Mouse (Mus musculus) neural tube, embryonic 14.5 days (tissue): ENCODE results near the gene Nhp2. TPM values are rescaled to one million over a fixed set of nuclear protein-coding genes. Genes with fewer than 3 reads are reported as not detected.

Experiments used
- ATAC-seq: fragments of 200-750 bp; cut with Nextera tagmentation; 2 replicates; pipeline ENCODE4 v1.8.0; 2017; ENCODE audit warnings: low read depth, mild to moderate bottlenecking, moderate TSS enrichment, moderate library complexity
- H3K27ac ChIP-seq: fragments of 300-500 bp; sonication (generic); 2 replicates; pipeline ENCODE4 v1.5.1; 2014; ENCODE audit warnings: low read depth, mild to moderate bottlenecking, control low read depth, low read length, moderate library complexity, mixed read lengths
- H3K27me3 ChIP-seq: fragments of 300-500 bp; sonication (generic); 2 replicates; pipeline ENCODE4 v1.6.1; 2014; ENCODE audit warnings: low read length; ENCODE audit not compliant: control insufficient read depth, insufficient read depth
- H3K36me3 ChIP-seq: fragments of 300-500 bp; sonication (generic); 2 replicates; pipeline ENCODE4 v1.6.1; 2014; ENCODE audit warnings: low read length, mixed read lengths; ENCODE audit not compliant: control insufficient read depth, insufficient read depth
- H3K4me1 ChIP-seq: fragments of 300-500 bp; sonication (generic); 2 replicates; pipeline ENCODE4 v1.6.1; 2014; ENCODE audit warnings: low read length; ENCODE audit not compliant: control insufficient read depth, insufficient read depth
- H3K4me2 ChIP-seq: fragments of 300-500 bp; sonication (generic); 2 replicates; pipeline ENCODE4 v1.6.1; 2014; ENCODE audit warnings: mild to moderate bottlenecking, low read depth, low read length, control low read depth
- H3K4me3 ChIP-seq: fragments of 300-500 bp; sonication (generic); 2 replicates; pipeline ENCODE4 v1.5.1; 2014; ENCODE audit warnings: low read depth, low read length, control low read depth, mixed read lengths
- H3K9ac ChIP-seq: fragments of 300-500 bp; sonication (generic); replicated peaks from 2 replicates; pipeline ENCODE4 v1.6.1; 2014; ENCODE audit warnings: low read depth, mild to moderate bottlenecking, control low read depth, low read length, mixed read lengths
- H3K9me3 ChIP-seq: fragments of 300-500 bp; sonication (generic); 2 replicates; pipeline ENCODE4 v1.6.1; 2016; ENCODE audit warnings: low read length; ENCODE audit not compliant: control insufficient read depth
- WGBS: fragments of 180-500 bp; shearing (Covaris S2); extraction: QIAGEN DNeasy Blood & Tissue Kit; methylation state at CpG from one replicate; pipeline ENCODE4 v1.1.7; 2014; 5-methylcytosine and 5-hydroxymethylcytosine counted together
- polyA plus RNA-seq: library from polyadenylated mRNA; unstranded; fragments of >200 nt; fragmentation: Nextera tagmentation; extraction: Ambion mirVana; gene quantifications from 2 replicates; pipeline ENCODE4 v1.2.1, GENCODE M21; 2014

Gene Nhp2
- 104 and 112 TPM in 2 replicates for polyA plus RNA-seq

DNA sequence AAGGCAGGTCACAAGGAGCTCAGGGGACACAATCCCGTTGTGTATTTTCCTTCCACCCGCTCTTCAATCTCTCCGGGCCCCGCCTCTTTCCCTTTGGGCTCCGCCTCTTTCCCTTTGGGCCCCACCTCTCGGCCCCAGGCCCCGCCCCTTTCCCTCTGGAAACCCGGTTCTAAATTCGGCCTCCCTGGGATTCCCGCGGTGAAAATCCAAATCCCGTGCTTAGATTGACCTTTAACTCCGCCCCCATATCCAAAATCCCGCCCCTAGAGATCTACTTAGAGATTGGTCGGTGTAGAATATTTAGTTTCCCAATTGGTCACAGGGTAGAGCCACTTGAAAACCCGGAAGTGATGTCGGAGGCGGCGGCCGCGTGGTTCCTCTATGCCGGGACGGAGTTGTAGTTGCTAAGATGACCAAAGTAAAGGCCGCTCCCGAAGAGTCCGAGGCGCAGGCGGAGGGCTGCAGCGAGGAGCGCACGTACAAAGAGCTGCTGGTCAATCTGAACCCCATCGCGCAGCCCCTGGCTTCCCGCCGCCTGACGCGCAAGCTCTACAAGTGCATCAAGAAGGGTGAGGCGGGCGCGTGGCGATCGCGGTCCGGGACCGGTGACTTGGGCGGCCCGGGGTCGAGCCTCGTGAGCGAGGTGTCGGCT, at the start of gene Nhp2:
TSS of gene Nhp2 (plus strand) at position 327 of the 652 bp plus-strand sequence.
- Histone ChIP-seq H3K36me3 (peaks cover 26% of the 10 kb centered on the region), H3K4me3 (peak within 1 kb of the TSS; percentile 75), H3K9me3 (no peaks in the 10 kb centered on the region), H3K27me3 (no peaks in the 10 kb centered on the region), H3K4me1 (peaks cover 10% of the 10 kb centered on the region), H3K4me2 (peak within 1 kb of the TSS; percentile 91), H3K27ac (peak within 1 kb of the TSS; percentile 16; the same call in 1 of the 2 replicates), H3K9ac (peak within 1 kb of the TSS; percentile 67)
- under 1% methylated on average over 51 of the region's 51 CpGs for WGBS
- peak; percentile 95 for ATAC-seq

DNA sequence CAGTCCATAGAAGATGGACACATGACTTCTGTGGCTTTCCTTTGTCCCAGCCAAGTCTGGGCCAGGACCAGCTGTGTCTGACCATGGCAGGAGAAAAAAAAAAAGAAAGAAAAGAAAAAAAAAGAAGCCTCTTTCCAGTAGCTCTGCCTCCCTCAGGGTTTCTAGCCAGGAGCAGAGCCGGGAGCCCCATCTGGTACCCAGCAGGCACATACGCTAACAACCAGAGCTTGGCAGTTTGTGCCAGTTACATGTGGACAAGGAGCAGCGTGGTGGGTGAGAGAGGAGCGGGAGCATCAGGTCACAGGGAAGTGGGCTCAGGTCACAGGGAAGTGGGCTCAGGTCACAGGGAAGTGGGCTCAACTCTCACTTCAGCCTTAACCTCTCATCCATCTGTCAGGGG, 43.1 kb upstream of the Nhp2 start:
- Histone ChIP-seq H3K9ac (no peak overlapping the region), H3K27ac (no peak overlapping the region), H3K9me3 (no peaks in the 10 kb centered on the region), H3K36me3 (no peaks in the 10 kb centered on the region), H3K27me3 (no peaks in the 10 kb centered on the region), H3K4me3 (no peak overlapping the region), H3K4me2 (no peak overlapping the region), H3K4me1 (no peaks in the 10 kb centered on the region)
- WGBS = 61% methylated on average over 4 of the region's 4 CpGs
- ATAC-seq = no peak

DNA sequence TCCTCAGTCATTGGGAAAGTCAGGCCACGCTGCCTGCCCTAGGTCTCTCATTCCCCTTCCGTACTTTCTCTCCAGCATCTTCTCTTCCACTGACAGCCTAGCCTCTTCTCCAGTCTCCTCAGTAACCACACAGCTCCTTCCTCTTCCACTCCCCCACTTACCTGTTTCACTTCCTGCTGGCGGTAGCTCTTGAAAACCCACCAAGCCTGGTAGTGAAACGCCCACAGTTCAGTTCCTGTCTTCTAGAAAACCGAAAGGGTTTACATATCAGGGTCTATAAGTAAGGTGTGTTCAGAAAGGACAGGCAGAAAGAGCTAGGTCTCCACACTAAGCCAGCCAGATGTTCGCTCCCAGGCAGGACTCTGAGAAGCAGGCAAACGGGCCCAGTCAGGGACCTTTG, 41.9 kb upstream of the Nhp2 start:
- 92% methylated on average over 7 of the region's 7 CpGs for WGBS
- no peaks in the 10 kb centered on the region for H3K27me3 ChIP-seq

DNA sequence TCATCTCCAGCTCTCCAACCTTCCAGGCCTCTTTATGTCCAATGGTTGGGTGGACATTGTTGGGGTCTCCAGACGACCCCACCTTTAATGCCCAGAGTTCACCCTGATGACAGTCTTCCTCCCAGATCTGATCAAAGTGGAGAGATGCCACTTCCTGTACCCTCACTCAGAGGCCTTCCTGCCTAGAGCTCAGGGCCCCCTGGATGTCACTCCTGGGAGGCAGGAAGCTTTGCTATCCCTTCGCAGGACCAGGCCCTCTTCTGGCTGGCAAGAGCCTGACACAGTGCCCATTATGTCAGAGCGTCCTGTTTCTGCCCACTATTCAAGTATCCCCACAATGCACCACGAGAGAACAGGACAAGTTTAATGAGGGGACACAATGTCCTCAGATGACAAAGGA, 40.5 kb upstream of the Nhp2 start:
- Histone ChIP-seq H3K36me3 (no peaks in the 10 kb centered on the region), H3K9me3 (no peaks in the 10 kb centered on the region), H3K4me1 (0 out of 2 replicates have a peak, but pooled peaks cover 4% of the 10 kb centered on the region), H3K27me3 (no peaks in the 10 kb centered on the region), H3K4me3 (no peak overlapping the region), H3K9ac (no peak overlapping the region), H3K27ac (no peak overlapping the region), H3K4me2 (no peak overlapping the region)
- no peak for ATAC-seq
- WGBS = 70% methylated on average over 4 of the region's 4 CpGs

More for the DNA sequence above, 41.9 kb upstream of the Nhp2 start:
- H3K36me3 ChIP-seq = no peaks in the 10 kb centered on the region
- H3K4me2 ChIP-seq = no peak overlapping the region
- no peak overlapping the region for H3K9ac ChIP-seq
- no peak overlapping the region for H3K27ac ChIP-seq
- H3K4me3 ChIP-seq = no peak overlapping the region
- no peaks in the 10 kb centered on the region for H3K4me1 ChIP-seq
- ATAC-seq = no peak
- H3K9me3 ChIP-seq = no peaks in the 10 kb centered on the region

DNA sequence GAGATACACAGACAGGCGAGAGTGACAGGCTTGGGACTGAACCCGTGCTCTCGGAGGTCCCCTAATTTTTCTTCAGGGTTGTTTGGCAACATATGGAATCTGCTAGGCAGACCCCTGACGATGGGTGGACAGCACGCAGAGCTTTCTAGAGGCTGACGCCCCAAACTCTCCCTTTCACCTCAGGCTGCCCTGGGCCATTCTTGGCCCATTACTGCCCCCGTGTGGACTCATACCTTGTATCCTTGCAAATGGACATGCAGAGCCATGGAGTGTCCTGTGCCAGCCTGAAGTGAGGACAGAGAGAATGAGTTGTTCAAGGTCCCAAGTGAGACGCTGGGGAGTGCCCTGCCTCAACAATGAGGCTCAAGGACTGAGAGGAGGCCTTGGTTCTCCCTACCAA, 36.8 kb upstream of the Nhp2 start:
- H3K4me2 ChIP-seq = no peak overlapping the region
- H3K27ac ChIP-seq = no peak overlapping the region
- no peaks in the 10 kb centered on the region for H3K27me3 ChIP-seq
- no peaks in the 10 kb centered on the region for H3K9me3 ChIP-seq
- H3K36me3 ChIP-seq = peaks cover 3% of the 10 kb centered on the region; the same call in 1 of the 2 replicates
- ATAC-seq = no peak
- no peak overlapping the region for H3K4me3 ChIP-seq
- H3K4me1 ChIP-seq = peaks cover 17% of the 10 kb centered on the region; the same call in 1 of the 2 replicates
- no peak overlapping the region for H3K9ac ChIP-seq
- WGBS = 26% methylated on average over 8 of the region's 8 CpGs

DNA sequence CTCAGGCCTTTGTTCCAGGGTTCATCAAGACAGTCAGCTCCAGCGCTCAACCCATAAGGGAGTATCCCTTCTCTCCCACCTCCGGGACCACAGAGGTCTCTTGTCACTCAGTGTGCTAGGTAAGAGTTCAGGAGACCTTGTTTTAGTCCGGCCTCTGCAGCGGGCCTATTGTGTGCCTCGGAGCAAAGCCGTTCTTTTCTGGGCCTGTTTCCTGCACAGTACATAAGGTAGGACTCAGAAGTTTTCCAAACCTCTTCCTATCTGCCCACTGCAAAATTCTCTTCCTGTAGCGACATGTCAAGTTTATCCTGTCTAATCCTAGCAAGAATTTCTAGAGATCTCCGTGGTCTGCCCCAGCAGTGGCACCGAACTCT, 35.5 kb upstream of the Nhp2 start:
- Histone ChIP-seq H3K9ac (peak overlapping the region; percentile 71), H3K9me3 (no peaks in the 10 kb centered on the region), H3K36me3 (peaks cover 12% of the 10 kb centered on the region; the same call in 1 of the 2 replicates), H3K4me2 (peak overlapping the region; percentile 57), H3K4me3 (peak overlapping the region; percentile 56), H3K27ac (peak overlapping the region; percentile 83), H3K27me3 (no peaks in the 10 kb centered on the region), H3K4me1 (peaks cover 17% of the 10 kb centered on the region; the same call in 1 of the 2 replicates)
- 15% methylated on average over 9 of the region's 9 CpGs for WGBS
- peak; percentile 21 for ATAC-seq

DNA sequence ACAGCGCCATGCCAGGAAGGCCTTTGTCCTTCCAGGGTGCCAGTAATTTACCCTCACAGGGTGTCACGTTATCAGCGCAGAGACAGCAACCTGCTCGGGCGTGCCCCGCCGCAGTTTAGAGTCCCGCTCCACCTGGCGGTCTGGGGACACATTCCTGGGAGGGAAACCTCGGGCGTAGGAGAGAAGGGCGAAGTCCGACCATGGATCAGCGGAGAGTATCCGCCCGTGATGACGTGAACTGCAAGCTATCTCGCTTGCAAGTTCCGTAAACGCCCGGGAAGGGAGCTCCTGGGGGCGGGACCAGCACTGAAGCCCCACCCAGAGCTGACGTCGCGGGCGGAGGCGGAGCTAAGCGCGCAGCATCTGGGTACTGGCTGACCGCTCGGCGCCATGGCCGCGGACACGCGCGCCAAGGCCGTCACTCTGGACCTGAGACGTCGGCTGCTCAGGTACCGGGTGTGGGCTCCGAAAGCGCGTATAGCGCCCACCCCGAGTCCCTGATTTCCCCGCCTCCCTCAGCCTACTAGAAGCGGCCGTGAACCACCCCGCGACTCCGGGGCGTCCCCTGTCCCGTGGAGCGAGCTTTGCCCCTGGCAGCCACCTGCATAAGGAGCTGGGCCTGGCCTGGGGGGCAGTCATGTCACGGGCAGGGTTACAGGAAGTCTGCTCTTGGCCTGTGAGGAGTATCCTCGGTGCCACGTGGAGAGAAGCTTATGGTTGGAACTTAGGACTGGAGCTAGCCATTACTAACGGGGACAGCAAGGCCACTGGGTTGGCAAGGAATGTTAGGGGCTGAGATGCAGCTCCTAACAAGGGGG, 34.9 kb upstream of the Nhp2 start, which contains the start of gene Phykpl:
TSS of gene Phykpl (plus strand) at position 327 of the 818 bp plus-strand sequence.
- ATAC-seq = peak; percentile 95
- under 1% methylated on average over 59 of the region's 59 CpGs for WGBS
- Histone ChIP-seq H3K27ac (peak within 1 kb of the TSS; percentile 83), H3K27me3 (no peaks in the 10 kb centered on the region), H3K9me3 (no peaks in the 10 kb centered on the region), H3K9ac (peak within 1 kb of the TSS; percentile 71), H3K4me1 (peaks cover 17% of the 10 kb centered on the region; the same call in 1 of the 2 replicates), H3K4me3 (peak within 1 kb of the TSS; percentile 56), H3K4me2 (peak within 1 kb of the TSS; percentile 57), H3K36me3 (peaks cover 14% of the 10 kb centered on the region; the same call in 1 of the 2 replicates)

DNA sequence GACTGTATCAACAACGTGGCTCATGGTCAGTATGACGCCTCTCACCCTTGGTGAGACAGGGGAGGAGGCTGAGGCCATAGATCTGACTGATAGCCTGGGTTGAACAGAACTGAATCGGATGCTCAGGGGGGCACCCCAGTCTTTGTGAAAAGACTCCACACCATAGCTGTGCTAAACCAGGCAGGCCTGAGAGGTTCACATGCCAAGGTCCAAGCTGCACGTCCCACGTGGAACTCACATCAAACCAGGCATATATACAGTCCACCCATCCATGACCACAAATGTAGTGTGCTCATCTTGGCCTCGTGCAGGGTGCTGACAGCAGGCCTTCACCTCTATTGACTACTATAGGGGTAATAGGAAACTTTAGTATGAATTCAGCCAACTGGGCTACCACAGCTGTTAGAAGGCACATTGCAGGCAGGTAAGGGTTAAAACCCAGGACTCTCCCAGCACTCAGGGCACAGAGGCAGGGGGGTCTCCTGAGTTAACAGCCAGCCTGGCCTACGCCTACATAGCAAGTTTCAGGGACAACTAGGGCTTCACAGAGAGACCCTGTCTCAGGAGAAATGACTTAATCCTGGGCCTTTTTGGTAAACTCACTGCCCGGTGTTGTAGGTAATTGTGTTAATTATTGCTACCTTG, 33.8 kb upstream of the Nhp2 start:
- peaks cover 14% of the 10 kb centered on the region; the same call in 1 of the 2 replicates for H3K36me3 ChIP-seq
- H3K27ac ChIP-seq = peak overlapping the region; percentile 81
- no peaks in the 10 kb centered on the region for H3K27me3 ChIP-seq
- peak overlapping the region; percentile 57 for H3K4me2 ChIP-seq
- H3K4me3 ChIP-seq = peak overlapping the region; percentile 56; the same call in 1 of the 2 replicates
- H3K9ac ChIP-seq = peak overlapping the region; percentile 71; the same call in 1 of the 2 replicates
- H3K9me3 ChIP-seq = no peaks in the 10 kb centered on the region
- no peak for ATAC-seq
- 62% methylated on average over 8 of the region's 8 CpGs for WGBS
- H3K4me1 ChIP-seq = peaks cover 17% of the 10 kb centered on the region; the same call in 1 of the 2 replicates
